Mouse (Mus musculus) 3134 (cell line): ENCODE results near the gene Necab2.

Experiments used
- DNase-seq: peaks from one replicate; pipeline ENCODE4 v3.0.0-alpha.2; 2011; ENCODE audit warnings: low spot score; ENCODE audit not compliant: insufficient read length; ENCODE audit errors: extremely low read depth

The Necab2 gene

DNA sequence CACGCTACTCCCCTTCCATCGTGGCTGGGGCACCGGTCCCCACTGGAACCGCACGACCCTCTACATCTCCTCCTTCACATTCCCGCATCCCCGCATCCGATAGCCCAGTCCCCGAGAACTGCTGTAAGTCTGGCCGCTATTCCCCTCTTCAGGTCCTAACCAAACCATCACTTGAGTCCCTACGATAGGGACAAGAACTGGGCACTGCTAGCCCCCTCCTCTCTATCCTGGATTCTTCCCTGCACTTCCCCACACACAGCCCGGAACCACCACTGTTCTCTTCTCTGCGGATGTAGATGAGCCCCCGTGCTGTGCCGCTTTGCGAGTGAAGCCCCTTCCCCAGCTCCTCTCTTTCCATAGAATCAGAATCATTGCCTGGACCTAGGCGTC lies 1.3 kb downstream of the Necab2 start:
- DNase-seq, result no peak

DNA sequence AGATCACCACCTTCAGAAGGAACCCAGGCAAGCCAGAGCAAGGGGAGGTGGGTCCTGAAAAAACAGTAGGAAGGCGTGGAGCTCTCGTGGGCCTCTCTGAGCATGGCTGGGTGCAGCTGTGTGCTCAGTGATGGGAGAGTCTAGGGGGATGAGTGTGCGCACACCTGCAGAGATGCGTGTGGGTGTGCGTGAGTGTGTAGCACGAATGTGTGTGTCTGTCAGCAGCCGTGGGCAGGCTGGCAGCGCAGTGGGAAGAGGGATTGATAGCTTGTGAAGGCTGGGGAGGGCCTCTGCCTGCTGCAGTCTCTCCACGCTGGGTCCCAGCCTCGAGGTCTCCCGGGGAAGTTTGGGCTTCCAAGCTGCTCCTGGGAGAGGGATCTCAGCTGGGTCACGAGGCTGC lies 3.1 kb downstream of the Necab2 start:
- DNase-seq, result no peak

DNA sequence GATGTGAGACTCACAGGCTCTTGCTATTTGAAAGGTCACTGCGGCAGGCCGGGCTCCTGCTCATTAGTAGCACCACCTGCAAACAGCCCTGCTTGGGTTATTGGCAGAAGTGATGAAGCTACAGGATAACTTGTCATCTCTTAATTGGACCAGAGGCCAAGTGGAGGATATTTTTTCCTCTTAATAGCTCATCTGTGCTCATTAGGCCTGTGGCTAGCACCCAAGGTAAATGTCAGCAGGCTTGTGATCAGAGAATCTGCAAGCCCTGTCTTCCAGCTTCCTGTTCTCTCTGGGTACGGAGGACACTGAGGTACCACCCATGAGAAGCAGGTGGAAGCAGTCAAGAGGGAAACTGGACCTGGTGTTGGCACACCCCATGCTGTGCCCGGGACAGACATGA lies 4.6 kb downstream of the Necab2 start:
- DNase-seq, result no peak

DNA sequence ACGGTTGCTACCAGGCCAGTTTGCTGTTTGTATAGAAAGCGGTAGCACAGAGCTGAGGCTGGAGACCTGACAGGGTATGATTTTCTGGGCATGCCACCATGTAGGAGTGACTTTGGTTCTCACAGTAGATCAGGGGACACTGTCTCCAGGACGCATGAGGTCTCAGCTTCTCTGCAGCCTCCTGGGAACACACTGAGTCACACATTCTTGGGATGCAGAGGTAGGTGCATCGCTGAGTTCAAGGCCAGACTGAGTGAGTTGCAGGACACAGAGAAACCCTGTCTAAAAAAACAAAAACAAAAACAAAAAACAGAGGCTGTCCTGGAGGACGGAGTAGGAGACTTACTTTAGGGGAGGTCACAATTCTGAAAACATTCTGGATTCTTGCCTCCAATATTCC lies 6.4 kb downstream of the Necab2 start:
- no peak for DNase-seq

DNA sequence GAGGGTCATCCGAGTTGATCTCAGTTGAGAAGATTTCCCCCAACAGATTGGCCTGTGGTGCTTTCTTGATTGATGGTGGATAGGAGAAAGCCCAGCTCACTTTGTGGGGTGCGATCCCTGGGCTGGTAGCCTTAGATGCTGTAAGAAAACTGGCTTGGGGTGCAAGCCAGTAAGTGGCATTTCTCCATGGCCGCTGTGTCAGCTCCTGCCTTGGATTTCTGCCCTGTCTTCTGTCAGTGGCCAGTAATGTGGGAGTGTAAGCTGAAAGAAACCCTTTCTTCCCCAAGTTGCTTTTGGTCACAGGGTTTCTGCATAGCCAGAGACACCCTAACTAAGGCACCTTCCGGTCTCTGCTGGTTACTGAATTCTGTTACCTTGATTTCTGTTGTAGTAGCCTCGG lies 9.5 kb downstream of the Necab2 start:
- no peak for DNase-seq

DNA sequence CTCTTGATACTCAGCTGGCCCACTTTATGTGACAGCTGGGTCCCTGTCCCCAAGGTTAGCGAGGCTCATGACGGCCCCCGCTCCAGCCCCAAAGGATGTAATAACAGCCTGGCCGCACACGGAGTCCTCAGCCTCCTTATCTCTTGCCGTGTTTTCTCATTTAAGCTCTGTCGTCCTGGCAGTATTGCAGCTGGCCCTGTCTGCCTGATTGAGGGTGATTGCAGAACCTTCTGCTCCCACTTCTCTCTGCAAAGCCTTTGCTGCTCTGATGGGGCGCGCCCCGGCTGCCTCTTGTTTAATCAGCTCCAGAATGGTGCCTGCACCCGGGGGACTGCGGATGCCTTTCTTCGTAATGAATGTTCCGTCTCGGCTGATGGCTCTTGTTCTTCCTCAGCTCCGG lies 13.2 kb downstream of the Necab2 start:
- no peak for DNase-seq

DNA sequence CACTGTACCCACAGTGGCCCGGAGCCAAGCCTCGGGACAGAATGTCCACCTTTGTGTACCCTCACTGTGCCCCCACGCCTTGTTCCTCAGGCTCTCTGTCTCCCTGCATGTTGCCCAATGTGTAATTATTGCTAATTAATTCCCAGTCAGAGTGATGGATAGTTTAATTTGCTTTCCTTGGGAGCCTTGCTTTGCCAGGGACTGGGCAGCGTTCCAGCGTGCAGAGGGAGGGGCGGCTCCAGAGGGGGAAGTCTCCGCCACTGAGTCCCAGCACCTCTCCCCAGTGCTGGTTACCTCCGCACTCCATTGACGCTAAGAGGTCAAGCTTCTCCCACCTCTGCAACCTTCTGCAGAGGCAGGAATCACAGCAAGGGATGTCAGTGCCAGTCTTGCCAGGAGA lies 14.8 kb downstream of the Necab2 start:
- no peak for DNase-seq

DNA sequence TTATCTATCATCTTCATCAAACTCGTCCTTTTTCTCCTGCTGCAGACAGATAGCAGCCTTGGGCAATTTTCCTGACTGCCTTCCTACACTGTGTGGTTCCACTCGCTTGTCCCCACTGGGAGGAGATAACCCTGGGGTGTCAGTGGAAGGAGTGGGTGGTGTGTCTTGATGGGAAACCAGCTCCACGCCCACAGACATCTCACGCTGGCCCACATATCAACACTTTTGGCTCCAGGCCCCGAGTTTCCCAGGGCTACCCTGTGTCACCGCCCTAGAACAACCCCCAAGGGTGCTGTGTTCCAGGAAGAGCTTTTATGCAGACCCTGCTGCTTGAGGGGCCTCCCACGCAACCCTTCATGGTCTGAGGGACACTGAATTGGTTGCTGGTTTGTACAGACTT lies 17.2 kb downstream of the Necab2 start:
- no peak for DNase-seq

DNA sequence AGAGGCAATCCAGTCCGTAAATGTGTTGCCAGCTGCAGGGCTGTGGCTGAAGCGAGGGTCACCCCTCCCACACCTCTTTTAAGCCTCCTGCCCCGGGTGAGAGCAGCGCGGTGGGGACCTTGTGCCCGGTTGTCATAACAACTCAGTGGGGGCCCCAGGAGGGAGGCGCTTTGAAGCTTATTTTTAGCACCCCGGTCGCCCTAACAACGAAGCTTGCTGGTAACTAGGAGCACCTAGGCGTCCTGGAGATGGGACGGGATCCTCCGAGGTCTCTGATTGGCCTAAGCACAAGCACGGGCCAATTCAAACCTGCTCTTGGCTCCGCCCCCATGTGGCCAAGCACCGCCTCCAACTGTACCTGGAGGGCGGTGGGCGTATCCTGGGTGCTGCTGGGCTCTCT lies 19.6 kb downstream of the Necab2 start:
- DNase-seq, result no peak

DNA sequence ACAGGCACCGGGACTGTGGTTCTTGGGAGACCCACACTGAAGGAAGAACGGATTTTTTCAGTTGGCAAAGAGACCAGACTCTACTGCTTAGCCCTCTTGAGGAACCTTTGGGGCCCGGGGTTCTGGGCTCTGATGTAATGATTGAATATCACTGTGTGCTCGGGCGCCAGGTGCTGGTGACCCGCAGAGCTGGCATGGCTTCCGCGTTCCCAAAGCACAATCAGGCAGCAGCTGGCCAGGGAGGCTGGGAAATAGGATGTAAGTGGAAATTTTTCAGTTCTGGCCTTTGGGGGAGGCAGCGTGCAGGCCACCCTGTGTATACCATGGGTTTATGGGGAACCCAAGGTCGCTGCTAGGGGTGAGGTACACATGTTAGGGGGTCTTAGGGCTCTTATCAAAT lies 20.3 kb downstream of the Necab2 start:
- no peak for DNase-seq

DNA sequence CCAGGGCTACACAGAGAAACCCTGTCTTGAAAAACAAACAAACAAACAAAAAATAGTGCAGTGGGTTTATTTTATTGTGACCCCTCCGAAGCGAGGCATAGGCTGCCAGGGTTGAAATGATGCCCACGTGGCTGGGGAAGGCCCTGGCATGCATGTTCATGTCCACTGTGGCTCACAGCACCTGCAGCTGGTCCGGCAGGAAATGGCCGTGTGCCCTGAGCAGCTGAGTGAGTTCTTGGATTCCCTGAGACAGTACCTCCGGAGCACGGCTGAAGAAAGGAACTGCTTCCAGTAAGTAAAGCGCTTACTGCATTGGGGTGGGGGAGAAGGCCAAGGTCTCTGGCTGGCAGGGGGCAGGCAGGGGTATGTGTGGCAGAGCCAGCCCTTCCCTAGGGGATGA lies 21.6 kb downstream of the Necab2 start:
- DNase-seq, result no peak

DNA sequence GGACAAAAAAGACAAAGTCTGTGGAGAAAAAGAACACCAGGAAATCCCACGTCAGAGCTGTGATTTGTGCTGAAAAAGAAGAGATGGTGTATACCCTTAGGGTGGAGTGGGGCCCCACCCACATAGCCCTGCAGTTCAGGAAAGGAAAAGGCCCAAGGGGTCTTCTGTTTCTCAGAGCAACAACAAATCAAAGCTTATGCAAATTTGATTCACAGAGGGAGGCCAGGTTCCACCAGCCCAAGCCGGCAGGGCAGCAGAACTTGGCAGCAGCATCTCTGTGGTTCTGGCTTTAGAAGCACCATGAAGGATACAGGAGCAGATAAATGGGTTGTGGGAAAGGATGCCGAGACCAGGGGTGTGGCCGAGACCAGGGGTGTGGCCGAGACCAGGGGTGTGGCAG lies 32.2 kb downstream of the Necab2 start:
- DNase-seq, result no peak

DNA sequence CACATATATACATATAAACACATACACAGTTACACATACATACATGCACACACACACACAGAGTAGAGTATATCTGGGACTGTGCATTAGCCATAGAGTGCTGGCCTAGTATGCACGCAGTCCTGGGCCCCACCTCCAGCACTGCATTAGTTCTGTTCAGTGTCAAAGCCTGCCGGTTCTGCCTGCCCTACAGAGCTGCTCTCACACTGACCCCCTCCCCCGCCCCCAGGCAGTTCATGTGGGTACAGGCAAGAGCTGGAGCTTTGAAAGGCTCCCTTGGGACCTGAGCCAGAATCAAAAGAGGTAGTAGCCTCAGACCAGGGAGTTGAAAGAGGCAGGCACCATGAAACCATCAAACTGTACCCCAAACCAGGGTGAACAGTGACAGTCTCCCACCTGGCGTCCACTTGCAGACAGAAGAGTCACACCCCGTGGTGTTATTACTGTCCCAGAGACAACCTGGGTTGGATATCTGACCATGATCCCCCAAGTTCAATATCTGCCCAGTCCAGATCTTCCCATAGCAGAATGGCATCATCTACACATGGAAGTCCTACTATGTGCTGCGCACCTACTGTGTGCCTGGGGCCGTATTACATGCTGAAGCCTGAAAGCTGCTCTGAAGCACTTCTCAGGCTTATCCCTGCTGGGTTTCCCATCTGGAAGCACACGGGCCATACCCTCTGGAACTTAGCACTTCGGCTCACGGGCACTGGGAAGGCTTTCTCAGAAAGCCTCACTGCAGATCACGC lies 37.8 kb downstream of the Necab2 start:
- DNase-seq, result no peak

DNA sequence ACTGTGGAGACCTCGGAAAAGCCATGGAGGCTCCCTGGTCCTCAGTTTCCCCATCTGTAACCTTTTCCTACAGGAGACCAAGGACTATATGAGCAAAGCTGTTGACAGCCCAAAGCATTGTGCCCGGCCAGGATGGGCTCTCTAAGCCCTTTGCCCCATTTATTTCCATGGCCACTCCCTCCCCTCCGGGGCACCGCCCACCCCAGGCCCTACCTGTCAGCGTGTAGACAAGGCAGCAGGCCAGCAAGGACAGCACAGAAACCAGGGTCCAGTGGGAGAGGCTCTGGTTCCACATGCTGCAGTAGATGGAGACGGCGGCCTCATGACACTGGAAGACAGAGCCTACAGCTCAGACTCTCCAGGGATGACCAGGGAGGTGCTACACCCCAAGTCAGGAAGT lies 40.6 kb downstream of the Necab2 start:
- DNase-seq, result no peak

DNA sequence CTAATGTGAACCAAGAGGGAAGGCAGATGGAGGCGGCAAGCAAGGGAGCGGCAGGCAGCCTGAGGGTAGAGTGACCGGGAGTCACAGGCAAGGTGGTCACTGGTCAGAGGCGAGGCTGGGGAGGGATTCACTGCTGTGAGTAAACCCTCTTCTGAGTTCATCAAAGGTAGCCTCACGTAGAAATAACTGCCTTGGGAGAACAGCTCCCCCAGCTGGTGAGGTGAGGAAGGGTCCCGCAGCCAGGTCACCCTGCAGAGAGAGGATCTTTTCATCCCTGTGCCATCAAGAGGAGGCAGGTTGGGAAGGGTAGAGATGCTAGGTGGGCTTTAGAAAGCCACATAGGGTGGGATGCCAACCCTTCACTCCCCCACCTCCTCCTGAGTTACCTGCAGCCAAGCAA lies 50.3 kb downstream of the Necab2 start:
- no peak for DNase-seq

DNA sequence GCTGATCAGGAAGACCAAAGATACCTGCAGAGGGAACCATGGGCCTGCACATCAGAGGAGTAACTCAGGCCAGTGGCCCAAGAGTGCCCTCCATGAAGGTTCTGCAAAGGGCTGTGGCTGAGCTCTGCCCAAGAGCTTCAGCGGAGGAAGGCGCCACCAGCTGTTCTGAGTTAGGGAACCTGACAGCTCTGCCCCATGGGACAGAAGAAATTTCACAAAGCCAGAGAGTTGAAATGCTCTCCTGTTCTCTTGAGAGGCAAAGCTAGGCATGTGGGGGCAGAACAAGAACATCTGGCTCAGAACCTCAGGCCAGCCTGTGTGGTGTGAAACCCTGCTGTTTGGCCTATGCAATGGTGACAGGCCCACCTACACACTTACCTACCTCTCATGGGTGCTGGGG lies 53.3 kb downstream of the Necab2 start:
- no peak for DNase-seq

DNA sequence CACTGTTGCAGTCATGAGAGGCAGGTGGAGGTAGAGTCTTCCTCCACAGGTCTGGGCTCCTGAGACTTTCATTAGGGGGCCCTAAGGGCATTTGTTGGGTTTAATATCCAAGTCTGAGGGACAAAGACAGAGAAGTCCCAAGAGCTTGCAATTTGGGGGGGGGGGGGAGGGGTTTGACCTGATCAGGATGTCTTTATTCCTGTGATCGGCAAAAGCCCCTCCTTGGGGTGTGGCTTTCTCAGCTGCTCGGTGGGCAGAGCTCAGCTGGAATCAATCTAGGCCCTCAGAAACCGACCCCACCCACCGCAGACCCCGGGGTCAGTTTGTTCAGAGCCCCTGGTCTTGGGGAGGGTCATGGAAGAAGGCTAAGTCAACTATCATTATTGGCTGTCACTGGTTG lies 55.1 kb downstream of the Necab2 start, which contains the start of gene Slc38a8:
Gene Slc38a8 (minus strand): TSS at position 101 of the 400 bp plus-strand sequence.
- DNase-seq, result no peak

DNA sequence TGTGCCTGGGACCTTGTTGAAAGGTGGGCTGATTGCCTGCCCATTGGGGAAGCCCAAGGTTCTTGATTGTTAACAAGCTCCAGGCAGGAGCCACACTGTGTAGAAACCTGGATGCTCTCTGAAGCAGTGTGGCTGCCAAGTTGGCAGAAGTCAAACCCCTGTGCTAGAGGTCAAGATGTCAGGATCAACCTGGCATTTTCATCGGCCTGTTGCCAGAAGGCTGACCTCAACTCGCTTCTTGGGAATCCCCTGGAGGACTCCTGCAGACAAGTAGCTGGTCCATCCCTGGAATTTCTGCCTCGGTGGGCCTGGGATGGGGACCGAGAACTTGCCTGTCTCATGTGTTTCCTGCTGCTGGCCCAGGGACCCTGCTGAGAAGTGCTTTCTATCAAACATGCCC lies 55.6 kb downstream of the Necab2 start:
- no peak for DNase-seq

DNA sequence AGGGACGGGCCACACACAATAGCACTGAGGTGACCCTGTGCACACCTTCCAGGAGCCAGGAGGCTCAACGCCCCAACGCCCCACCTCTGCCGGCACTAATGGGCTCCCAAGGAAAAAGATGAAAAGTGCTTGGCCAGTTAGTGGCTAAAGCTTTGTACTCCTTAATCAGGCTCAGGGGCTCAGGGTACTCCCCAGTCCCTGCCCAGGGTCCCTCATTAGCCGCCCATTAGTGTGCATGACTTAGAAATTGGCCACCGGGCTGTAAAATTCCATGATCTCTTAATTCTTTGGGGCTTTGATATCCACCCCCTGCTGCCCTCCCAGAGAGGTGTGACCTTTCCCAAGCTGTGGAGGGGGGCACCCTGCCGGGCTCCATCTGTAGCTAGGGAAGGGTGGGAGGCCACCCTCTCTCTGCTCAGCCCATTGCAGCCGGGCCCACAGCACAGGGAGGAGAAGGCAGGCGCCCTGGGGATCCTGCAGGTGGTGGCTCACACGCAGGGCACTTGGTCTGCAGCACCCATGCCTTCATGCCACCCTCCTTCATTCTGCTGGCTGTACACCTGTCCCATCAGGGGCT lies 56.8 kb downstream of the Necab2 start:
- DNase-seq, result no peak

DNA sequence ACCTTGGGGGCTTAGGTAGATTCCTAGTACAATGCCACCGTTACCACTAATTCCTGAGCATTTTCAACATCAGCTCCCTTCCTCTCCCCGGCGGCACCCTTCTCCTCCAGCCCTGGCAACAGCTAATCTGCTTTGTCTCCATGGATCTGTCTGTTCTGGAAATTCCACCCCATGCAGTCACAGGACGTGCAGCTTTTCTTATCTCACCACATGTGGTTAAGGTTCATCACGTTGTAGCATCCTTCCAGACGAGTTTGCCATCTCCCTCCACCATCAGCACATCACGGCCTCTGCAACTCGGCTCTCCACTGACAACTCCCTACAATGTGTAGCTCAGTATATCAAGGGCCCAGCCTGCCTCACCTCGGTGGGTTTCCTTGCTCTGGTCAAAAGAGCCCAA lies 59.0 kb downstream of the Necab2 start:
- DNase-seq, result no peak

DNA sequence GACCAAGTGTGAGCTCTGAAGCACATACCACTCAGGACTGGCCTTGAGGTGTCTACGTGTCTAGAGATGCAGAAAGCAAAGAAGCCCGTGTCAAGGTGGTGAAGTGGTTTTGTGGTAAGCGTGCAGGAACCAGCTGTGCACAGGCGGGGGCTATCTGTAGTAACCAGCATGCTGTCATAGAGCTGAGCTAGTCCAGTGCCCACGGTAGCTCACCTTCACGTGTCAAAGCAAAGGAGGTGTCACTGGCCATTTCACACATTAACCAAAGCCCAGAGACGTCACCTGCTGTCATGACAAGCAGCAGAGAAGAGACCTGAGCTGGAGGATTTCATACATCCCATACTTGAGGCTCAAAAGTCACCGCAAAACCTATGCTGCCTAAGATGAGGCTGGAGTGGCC lies 59.6 kb downstream of the Necab2 start:
- DNase-seq, result no peak

DNA sequence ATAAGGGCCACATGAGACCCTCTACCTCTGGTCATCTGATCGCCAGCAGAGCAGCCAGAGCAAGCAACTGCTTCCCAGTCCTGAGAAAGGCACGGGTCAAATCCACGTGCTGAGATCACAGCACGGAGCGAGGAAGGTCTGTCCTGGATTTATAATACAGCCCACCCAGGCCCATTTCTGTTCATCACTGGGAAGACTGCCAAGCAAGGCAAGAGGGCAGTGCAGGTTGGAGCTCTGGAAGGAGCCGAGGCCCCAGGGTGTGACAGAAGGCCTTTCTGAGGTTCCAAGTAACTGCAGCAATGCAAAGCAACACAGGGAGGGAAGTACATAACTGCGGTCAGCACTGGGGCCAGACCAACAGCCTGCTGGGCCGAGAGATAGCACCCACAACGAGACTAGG lies 64.0 kb downstream of the Necab2 start:
- DNase-seq, result no peak

DNA sequence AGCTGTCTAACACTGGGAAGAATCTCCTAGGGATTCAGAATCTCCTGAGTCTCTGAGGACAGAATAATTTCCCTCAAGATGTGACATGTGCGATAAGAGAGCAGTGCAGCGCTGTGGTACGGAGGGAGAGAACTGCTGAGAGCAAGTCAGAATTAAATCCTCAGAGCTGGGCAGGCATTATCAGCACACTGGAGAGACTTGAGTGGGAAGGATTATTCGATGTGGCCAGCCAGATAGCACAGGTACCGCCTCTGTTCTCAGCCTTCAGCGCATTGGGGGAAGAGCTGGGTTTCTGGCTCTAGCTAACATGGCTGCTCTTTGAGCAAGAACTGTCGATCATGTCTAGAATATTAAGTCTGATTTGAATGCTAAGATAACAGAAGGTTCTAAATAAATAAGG lies 65.2 kb downstream of the Necab2 start:
- no peak for DNase-seq
